Mouse (Mus musculus) G1E (cell line): ENCODE measurements around the gene Runx1. TPM values are rescaled to one million over a fixed set of nuclear protein-coding genes. Genes with fewer than 3 reads are reported as not detected.
A peak's percentile ranks its signal among the peaks of the same experiment; 100 is the strongest.

Source experiments
- ATAC-seq: 2 replicates; pipeline ENCODE4 v1.8.0; 2016; ENCODE audit warnings: mild to moderate bottlenecking; ENCODE audit not compliant: insufficient number of reproducible peaks, poor library complexity, low FRiP score, severe bottlenecking; ENCODE audit errors: extremely low read depth
- DNase-seq: peaks from one replicate; pipeline ENCODE4 v3.0.0; 2012; ENCODE audit warnings: low spot score
- H3K27me3 ChIP-seq: 2 replicates; pipeline ENCODE4 v1.6.1; 2012; ENCODE audit warnings: mild to moderate bottlenecking, low read length, inconsistent platforms; ENCODE audit not compliant: insufficient read depth
- H3K36me3 ChIP-seq: replicated peaks from 2 replicates; pipeline ENCODE3; 2012; ENCODE audit warnings: mild to moderate bottlenecking, inconsistent platforms
- H3K4me1 ChIP-seq: 2 replicates; pipeline ENCODE4 v1.6.1; 2012; ENCODE audit warnings: low read depth, low read length, inconsistent platforms, mixed read lengths; ENCODE audit not compliant: insufficient read depth
- H3K4me3 ChIP-seq: 2 replicates; pipeline ENCODE4 v1.5.1; 2012; ENCODE audit warnings: low read depth, mild to moderate bottlenecking, inconsistent platforms, low read length, moderate library complexity, mixed read lengths
- H3K9me3 ChIP-seq: replicated peaks from 2 replicates; pipeline ENCODE4 v1.6.1; 2012; ENCODE audit warnings: inconsistent platforms
- CTCF ChIP-seq: IDR thresholded peaks from 2 replicates; pipeline ENCODE4 v1.5.1; 2012; ENCODE audit warnings: low read depth, low read length, inconsistent platforms, mixed read lengths
- GATA1 ChIP-seq: IDR thresholded peaks from 2 replicates; pipeline ENCODE4 v1.6.1; 2012; ENCODE audit warnings: borderline replicate concordance, low read length, inconsistent platforms, mixed read lengths
- GATA2 ChIP-seq: IDR thresholded peaks from 2 replicates; pipeline ENCODE4 v1.6.1; 2012; ENCODE audit warnings: low read depth, low read length, inconsistent platforms, borderline replicate concordance
- POLR2AphosphoS5 ChIP-seq: IDR thresholded peaks from 2 replicates; pipeline ENCODE4 v1.6.1; 2012; ENCODE audit warnings: low read depth, low read length, inconsistent platforms; ENCODE audit not compliant: insufficient replicate concordance
- TAL1 ChIP-seq: conservative IDR thresholded peaks from 2 replicates; pipeline ENCODE4 v1.6.1; 2012; ENCODE audit warnings: low read depth, low read length, inconsistent platforms, mixed read lengths
- polyA plus RNA-seq: library from polyadenylated mRNA; stranded (reverse); fragments of >175 nt; gene quantifications from 2 replicates; pipeline ENCODE4 v1.2.3, GENCODE M21; 2012
- total RNA-seq, 2 experiments: library from RNA; stranded (forward) in 1 of 2; stranded (reverse) in 1 of 2; fragments of 200-1000 nt in 1 of 2; fragments of >200 nt in 1 of 2; fragmentation: Nextera tagmentation in 1 of 2; gene quantifications; 2 replicates each; pipeline ENCODE4 v1.2.3; 2014 to 2017

Runx1 gene
- total and polyA plus RNA-seq, 3 experiments: 36.1 to 213 (median 158) TPM

- Histone ChIP-seq H3K9me3 (no peaks in the 10 kb centered on the region), H3K36me3 (peaks cover 39% of the 10 kb centered on the region), H3K4me3 (peak overlapping the region; percentile 91), H3K4me1 (peaks cover 57% of the 10 kb centered on the region), H3K27me3 (no peaks in the 10 kb centered on the region)
- no peak for ATAC-seq
- TF ChIP-seq CTCF: no peak
- no peak for TF ChIP-seq TAL1
- TF ChIP-seq POLR2AphosphoS5: no peak
- TF ChIP-seq GATA2: no peak
- TF ChIP-seq GATA1: no peak
- peak; percentile 25 for DNase-seq
Measured at GRCm38 (mm10) chr16:92697737-92698611, 128.0 kb downstream of the Runx1 start.

GRCm38 (mm10) chr16:92697227-92697736 lies 128.7 kb downstream of the Runx1 start:
- Histone ChIP-seq H3K27me3 (no peaks in the 10 kb centered on the region), H3K4me1 (peaks cover 62% of the 10 kb centered on the region)

DNA sequence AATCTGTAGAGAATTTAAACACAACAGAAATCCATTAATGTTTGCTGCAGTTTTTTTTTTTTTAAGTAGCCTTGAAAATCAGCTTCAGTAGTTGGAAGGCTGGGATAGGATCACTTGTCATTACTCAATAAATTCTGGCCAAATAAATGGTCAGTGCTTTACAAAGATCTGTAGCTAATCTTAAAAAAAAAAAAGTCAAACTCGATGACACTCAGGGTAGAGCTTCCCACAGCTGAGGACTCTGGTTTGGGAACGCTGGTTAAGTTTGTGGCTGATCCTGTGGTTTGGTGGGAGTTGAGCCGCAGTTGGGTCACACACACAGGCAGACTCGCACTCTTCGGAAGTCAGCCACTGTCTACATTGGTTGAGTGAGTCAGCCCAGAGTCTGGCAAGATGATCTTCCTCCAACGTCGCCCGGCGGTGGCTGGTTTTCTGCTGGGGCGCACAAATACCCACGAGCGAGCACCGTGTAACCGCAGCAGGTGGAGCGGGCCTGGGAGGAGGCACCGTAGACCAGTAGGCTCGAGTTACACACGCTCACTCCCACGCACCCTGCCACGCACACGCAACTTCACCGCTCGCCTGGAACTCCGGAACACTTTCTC lies 129.4 kb downstream of the Runx1 start:
- ATAC-seq (peak; percentile 30; the same call in 1 of the 2 replicates), DNase-seq (peak; percentile 55)
- Histone ChIP-seq H3K27me3 (no peaks in the 10 kb centered on the region), H3K36me3 (peaks cover 47% of the 10 kb centered on the region), H3K4me3 (peak overlapping the region; percentile 91), H3K4me1 (peaks cover 61% of the 10 kb centered on the region), H3K9me3 (no peaks in the 10 kb centered on the region)
- no peak for TF ChIP-seq GATA1
- no peak for TF ChIP-seq TAL1

More at GRCm38 (mm10) chr16:92697227-92697736, 128.7 kb downstream of the Runx1 start:
- Histone ChIP-seq H3K9me3 (no peaks in the 10 kb centered on the region), H3K36me3 (peaks cover 41% of the 10 kb centered on the region), H3K4me3 (peak overlapping the region; percentile 91)
- peak; percentile 96 for DNase-seq
- no peak for TF ChIP-seq POLR2AphosphoS5
- no peak for TF ChIP-seq CTCF
- TF ChIP-seq TAL1: no peak
- no peak for TF ChIP-seq GATA1
- no peak for TF ChIP-seq GATA2
- peak; percentile 57 for ATAC-seq

DNA sequence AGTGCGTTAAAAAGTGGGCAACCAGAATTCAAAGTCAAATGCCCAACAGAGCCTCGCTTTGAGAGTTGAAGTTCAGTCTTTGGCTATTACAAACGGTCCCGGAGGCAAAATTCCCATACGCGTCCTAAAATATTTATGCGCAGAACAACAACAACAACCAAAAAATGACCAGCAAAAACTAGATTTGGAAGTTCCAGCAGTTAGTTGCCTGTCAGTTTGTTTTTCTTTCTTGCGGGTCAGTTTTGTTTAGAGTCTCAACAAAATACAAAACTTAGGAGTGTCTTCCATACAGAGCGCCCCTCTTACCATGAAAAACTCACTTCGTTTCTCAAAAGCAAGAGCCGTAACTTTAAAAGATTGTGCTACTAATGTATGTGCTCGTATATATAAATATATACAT lies 130.0 kb downstream of the Runx1 start:
- H3K36me3 ChIP-seq: peaks cover 52% of the 10 kb centered on the region
- no peaks in the 10 kb centered on the region for H3K9me3 ChIP-seq
- no peaks in the 10 kb centered on the region for H3K27me3 ChIP-seq
- TF ChIP-seq CTCF: no peak
- TF ChIP-seq POLR2AphosphoS5: no peak
- no peak for TF ChIP-seq GATA1
- no peak for TF ChIP-seq GATA2
- no peak for TF ChIP-seq TAL1
- peaks cover 64% of the 10 kb centered on the region for H3K4me1 ChIP-seq
- ATAC-seq (no peak), DNase-seq (no peak)
- H3K4me3 ChIP-seq: peak overlapping the region; percentile 91

- H3K4me1 ChIP-seq: peaks cover 64% of the 10 kb centered on the region
- H3K4me3 ChIP-seq: peak overlapping the region; percentile 91
- DNase-seq (no peak), ATAC-seq (no peak)
- H3K36me3 ChIP-seq: peaks cover 58% of the 10 kb centered on the region
- H3K27me3 ChIP-seq: no peaks in the 10 kb centered on the region
- no peak for TF ChIP-seq CTCF
- H3K9me3 ChIP-seq: no peaks in the 10 kb centered on the region
Measured at GRCm38 (mm10) chr16:92695200-92695921, 130.6 kb downstream of the Runx1 start.

DNA sequence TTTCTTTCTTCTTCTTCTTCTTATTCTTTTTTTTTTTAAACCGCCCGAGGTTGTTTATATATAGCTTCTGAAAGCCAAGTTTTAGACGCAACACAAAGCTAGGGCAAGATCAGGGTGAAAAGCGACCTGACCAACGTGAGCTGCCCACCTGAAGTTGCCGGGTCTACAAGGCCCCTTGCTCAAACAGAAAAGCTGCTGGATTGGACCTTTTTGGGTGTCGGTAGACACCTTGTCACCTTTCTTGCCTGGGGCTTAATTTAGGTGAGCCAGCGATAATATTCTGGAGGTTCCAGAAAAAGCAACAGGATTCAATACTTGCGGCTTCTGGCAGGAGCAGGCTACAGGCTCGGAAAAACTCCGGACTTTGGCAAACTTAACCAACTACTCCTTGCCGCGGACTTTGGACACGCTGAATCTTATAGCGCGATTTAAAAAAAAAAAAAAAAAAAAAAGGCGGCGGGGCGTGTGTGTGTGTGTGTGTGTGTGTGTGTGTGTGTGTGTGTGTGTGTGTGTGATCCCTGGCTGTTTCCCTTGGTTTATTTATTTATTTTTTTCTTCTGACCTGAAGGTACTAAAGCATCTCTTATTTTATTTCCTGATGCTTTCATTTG lies 131.3 kb downstream of the Runx1 start:
- peaks cover 67% of the 10 kb centered on the region for H3K4me1 ChIP-seq
- peaks cover 65% of the 10 kb centered on the region for H3K36me3 ChIP-seq

More for the DNA sequence above, 131.3 kb downstream of the Runx1 start:
- H3K9me3 ChIP-seq: no peaks in the 10 kb centered on the region
- peak overlapping the region; percentile 91 for H3K4me3 ChIP-seq
- ATAC-seq: no peak
- TF ChIP-seq POLR2AphosphoS5 (no peak), GATA1 (no peak), TAL1 (no peak), GATA2 (no peak), CTCF (no peak)
- no peak for DNase-seq
- no peaks in the 10 kb centered on the region for H3K27me3 ChIP-seq
